Mouse (Mus musculus) heart, postnatal 14 days (tissue): ENCODE measurements around the gene Cfh. TPM values are rescaled to one million over a fixed set of nuclear protein-coding genes. Genes with fewer than 3 reads are reported as not detected.
"Not testable (repeated sequence)": the region's sequence is repeated elsewhere in the genome, so short reads cannot be mapped to it uniquely, and the experiment has no call there.

Experiments used
- DNase-seq, 2 experiments: peaks; one replicate each; pipeline ENCODE4 v3.0.0; 2021 to 2022
- intact Hi-C: fragments of 180-260 bp; cut with DNase I; formaldehyde crosslinking; loops from one replicate; pipeline ENCODE4 v1.15.1; 2025
- long read RNA-seq, 2 experiments: library from polyadenylated mRNA; stranded (forward); transcript quantifications; one replicate each; pipeline ENCODE4 v2.0.0; 2021
- total RNA-seq, 2 experiments: library from RNA; stranded (reverse); gene quantifications; 2 replicates each; pipeline ENCODE4 v1.2.3; 2021

Cfh gene
- total RNA-seq: 10 to 100 TPM; 40.3 to 64.5 TPM
- long read RNA-seq, experiment 1, full-length matches to known transcripts: 16 of 29 reads
- long read RNA-seq, experiment 1, partial matches to known transcripts: 5 of 29 reads
- long read RNA-seq, experiment 1, other reads (novel, unspliced or antisense): 8 of 29 reads
- long read RNA-seq, experiment 2, full-length matches to known transcripts: 23 of 39 reads
- long read RNA-seq, experiment 2, partial matches to known transcripts: 4 of 39 reads
- long read RNA-seq, experiment 2, other reads (novel, unspliced or antisense): 12 of 39 reads

DNA sequence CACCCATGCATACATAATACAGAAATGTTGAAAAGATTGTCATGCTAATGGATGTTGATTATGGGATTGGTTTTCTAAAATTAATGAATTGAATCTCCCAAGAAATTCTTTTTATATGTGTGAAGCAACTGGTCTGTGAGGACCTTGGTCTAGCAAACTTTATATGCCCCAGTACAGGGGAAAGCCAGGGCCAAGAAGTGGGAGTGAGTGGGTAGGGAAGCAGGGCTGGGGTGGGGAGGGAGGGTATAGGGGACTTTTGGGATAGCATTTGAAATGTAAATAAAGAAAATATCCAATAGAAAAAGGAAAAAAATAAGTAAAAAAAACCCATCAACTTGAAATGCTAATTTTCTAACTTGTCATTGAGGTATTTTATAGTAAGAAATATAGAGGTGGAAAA, at the start of gene Cfh:
Gene Cfh (minus strand): TSS at position 101 of the 400 bp plus-strand sequence.
- DNase-seq, intact Hi-C loops: not testable (repeated sequence)

DNA sequence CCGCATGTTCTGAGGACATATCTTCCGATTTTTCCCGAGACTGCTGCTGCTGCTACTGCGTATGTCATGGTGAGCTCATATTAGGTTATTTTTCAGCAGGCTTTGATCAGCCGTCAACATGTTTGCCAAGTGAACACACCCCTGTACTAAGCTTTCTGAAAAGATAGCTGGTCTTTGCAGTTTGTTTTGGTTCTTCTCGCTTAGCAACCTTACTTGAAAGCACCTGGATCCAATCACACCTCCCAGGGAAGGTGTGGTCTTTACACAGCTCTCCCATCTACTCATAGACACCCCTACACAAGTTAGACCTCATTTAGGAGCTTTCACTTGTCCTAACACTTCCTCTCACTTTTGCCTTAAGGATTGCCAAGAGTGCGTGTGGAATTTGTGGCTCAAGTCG, 43.1 kb upstream of the Cfh start:
- no peak for DNase-seq
- intact Hi-C loops: no loop called here

DNA sequence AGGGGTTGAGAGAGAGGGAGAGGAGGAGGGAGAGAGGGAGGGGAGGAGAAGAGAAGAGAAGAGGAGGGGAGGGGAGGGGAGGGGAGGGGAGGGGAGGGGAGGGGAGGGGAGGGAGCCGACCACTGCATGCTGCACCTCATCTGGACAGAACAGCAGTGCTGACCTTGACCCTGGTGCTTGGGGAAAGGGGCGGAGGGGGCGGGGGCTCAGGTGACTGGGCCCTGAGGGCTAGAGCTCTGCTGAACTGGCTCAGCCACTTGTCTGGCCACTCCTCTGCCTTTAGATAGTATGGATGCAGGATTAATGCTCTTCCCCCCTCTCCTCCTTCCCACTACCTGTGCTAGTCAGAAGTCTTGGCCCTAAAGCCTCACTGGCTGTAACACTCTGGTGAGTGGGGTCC, 41.7 kb upstream of the Cfh start:
- no peak for DNase-seq
- intact Hi-C loops: no loop called here

DNA sequence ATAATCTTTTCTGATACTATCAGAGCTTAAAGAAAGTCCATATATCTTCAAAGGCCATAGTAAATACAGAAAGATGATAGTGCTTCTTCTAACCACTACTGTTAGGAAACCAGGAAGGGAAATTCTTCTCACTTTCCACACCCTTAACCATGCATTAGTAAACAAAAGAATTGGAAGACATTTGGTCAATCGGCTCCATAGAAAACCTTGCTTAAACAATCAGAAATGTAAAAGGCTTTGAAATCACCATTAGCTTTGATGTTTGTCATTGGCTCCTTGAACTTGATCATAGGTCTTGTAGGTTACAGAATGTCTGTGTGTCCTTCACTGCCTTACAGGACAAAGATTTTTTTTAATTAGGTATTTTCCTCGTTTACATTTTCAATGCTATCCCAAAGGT, 21.8 kb upstream of the Cfh start:
- intact Hi-C loops: no loop called here
- DNase-seq: no peak

DNA sequence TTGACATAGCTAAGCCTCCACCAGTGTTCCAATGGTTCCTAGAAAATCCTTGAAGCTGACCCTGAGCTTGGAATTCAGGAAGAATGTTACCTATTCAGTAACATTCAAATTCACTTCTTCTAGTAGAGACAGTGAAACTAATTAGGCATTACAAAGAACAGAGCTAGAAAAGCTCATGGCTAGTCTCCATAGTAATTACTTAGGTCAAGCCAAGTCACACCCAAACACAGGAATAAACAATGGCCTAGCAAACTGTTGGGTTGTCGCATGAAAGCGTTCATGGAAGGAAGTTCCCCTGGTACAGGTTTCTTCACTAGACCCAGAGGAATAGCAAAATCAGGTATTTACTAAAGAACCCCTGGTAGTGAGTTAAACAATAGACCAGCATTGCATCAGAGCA, 4.9 kb upstream of the Cfh start:
- DNase-seq, intact Hi-C loops: not testable (repeated sequence)

DNA sequence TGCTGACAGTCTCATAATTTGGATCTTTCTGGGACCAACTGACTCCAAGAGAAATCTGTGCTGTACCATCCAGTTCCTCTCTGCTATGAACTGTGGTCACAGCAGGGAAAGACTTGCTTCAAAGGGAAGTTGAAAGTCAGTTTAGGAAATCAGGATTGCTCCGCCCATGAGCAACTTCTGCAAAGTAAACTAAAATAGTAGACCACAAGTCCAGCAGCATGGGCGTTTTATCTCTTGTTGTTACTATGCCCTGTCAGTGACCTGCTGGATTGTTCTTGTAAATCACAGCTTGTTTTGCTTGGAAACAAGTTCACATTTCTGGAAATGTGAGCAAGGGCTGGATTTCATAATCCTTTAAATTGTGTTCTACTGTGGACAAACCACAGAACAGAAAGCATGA, 356 bp downstream of the Cfh start:
- DNase-seq: peak; percentile 31 to 38
- intact Hi-C loops: no loop called here

DNA sequence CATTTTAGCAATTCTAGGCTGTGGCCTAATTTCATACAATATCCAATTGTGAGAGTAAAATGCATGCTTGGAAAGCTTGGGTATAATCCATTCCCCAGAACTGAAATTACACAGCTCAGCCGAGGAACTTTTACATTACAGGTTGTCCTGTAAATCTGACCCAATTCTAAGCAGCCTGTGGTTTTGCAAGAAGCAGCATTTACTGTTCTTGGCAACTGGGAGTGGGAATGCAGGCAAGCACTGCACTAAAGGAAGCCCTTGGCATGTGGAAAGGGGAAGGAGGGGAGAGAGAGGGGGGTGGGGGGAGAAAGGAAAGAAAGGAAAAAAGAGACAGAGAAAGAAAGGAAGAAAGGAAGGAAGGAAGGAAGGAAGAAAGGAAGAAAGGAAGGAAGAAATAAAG, 3.4 kb downstream of the Cfh start:
- no peak for DNase-seq
- intact Hi-C loops: no loop called here

DNA sequence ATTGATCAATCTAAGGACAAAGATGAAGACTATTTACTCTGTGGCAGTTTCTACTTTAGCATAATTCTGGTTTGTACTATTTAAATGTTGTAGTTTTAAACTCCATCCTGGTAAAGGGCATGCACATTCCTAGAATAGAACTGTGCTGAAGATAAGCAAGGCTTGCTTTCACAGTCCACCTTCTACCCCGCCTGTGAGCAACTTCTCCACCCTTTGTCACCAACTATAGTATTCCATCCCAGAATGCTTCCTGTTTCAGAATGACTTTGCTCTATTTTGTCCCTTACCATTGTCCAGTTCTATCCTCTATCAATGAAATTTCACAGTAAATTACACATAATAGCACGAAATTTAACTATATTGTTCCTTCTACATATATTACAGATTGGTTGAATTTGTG, 8.1 kb downstream of the Cfh start:
- intact Hi-C loops: loop anchor here (10.0 kb wide), 1 partner anchor 259 kb away; no protein-coding TSS in a partner anchor

DNA sequence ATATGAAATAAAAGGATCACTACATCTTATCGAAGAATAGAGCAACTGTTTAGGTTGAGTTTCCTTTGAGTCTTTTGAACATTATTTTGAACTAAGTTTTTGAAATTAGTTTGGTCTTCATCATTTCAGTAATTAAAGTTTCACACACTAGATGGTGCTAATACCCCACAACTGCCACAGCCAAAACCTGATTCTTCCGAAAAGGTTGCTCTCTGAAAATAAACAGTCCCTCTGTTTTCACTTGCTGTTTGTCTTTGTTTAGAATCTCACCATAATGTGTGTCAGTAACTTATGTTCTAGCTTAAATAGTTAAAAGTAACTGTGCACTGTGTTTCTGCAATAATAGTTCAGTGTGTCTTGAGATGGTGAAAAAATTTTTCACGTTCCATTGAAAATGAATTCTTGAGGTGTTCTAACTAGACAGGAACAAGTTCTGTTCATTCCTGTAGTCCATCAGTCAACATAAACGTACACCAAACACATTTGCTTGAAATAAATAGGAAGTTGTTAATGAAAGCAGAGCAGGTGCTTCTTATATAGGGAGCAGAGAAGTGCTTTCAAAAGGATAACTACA, 11.9 kb downstream of the Cfh start:
- intact Hi-C loops: loop anchor here (1.0 to 10.0 kb wide), 3 partner anchors 263 to 489 kb away; no protein-coding TSS in a partner anchor
- DNase-seq: no peak

More for the DNA sequence above, 8.1 kb downstream of the Cfh start:
- no peak for DNase-seq

DNA sequence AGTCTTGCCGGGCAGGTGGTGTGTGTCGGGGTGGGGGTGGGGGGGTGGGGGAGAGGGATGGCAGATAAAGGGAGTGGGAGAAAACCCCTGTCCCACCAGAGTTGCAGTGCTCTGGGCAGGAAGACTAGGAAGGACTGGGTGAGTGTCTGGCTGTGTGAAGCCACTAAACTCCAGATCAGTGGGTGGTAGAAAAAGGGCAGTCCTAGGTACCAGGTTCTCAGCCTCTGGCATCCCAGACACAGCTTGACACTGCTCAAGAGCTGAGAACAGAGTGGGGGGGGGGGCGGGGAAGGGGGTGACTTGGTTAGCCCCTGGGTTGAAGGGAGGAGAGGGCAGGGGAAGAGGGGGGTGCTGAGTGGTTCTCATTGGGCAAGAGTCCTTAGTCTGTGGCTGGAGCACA, 24.6 kb downstream of the Cfh start:
- intact Hi-C loops: no loop called here
- DNase-seq: no peak

DNA sequence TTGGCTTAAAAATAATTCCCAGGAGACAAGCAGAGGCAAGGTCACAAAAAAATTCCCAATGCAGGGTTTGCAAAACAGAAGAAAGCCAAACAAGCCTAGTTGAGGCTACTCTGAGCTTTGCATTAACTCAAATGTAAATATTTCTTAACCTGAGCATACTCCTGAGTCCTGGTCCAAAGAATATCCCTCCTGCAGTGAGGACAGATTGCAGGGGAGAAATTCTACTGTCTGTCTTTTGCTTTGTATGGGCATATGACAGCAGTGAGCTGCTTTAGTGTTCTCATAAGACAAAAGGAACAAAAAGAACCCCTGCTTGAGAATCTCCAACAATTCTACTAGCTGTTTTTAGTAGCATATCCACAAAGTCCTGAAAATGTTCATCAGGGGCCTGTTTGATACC, 114.1 kb downstream of the Cfh start:
- intact Hi-C loops: no loop called here
- no peak for DNase-seq

Other genes starting within 250 kb of the Cfh start
- gene Kcnt2, start 62.4 kb upstream of the Cfh start, total RNA-seq: 1 to 10 TPM; 2.6 to 2.9 TPM